Mouse (Mus musculus) intestine, postnatal 0 days (tissue): ENCODE measurements around the gene Homez. TPM values are rescaled to one million over a fixed set of nuclear protein-coding genes. Genes with fewer than 3 reads are reported as not detected.

Source experiments
- ATAC-seq: fragments of 200-750 bp; cut with Nextera tagmentation; 2 replicates; pipeline ENCODE4 v1.8.0; 2017; ENCODE audit warnings: mild to moderate bottlenecking, moderate TSS enrichment, moderate library complexity
- H3K27ac ChIP-seq: fragments of 300-500 bp; sonication (generic); 2 replicates; pipeline ENCODE4 v1.5.1; 2014; ENCODE audit warnings: mild to moderate bottlenecking, low read depth, low read length, moderate library complexity
- H3K27me3 ChIP-seq: fragments of 300-500 bp; sonication (generic); replicated peaks from 2 replicates; pipeline ENCODE4 v1.6.1; 2014; ENCODE audit warnings: low read length, mixed read lengths; ENCODE audit not compliant: control insufficient read depth, insufficient read depth
- H3K36me3 ChIP-seq: fragments of 300-500 bp; sonication (generic); 2 replicates; pipeline ENCODE4 v1.6.1; 2014; ENCODE audit warnings: mild to moderate bottlenecking, moderate library complexity; ENCODE audit not compliant: control insufficient read depth, insufficient read depth
- H3K4me1 ChIP-seq: fragments of 300-500 bp; sonication (generic); replicated peaks from 2 replicates; pipeline ENCODE4 v1.6.1; 2014; ENCODE audit warnings: antibody characterized with exemption, low read length, mixed read lengths; ENCODE audit not compliant: control insufficient read depth, insufficient read depth
- H3K4me2 ChIP-seq: fragments of 300-500 bp; sonication (generic); replicated peaks from 2 replicates; pipeline ENCODE4 v1.6.1; 2014; ENCODE audit warnings: low read depth, mild to moderate bottlenecking, moderate library complexity
- H3K4me3 ChIP-seq: fragments of 300-500 bp; sonication (generic); 2 replicates; pipeline ENCODE4 v1.5.1; 2014; ENCODE audit warnings: low read depth, low read length
- H3K9ac ChIP-seq: fragments of 300-500 bp; sonication (generic); 2 replicates; pipeline ENCODE4 v1.6.1; 2014; ENCODE audit warnings: mild to moderate bottlenecking, low read depth, low read length
- H3K9me3 ChIP-seq: fragments of 300-500 bp; sonication (generic); 2 replicates; pipeline ENCODE4 v1.6.1; 2016; ENCODE audit warnings: mixed run types; ENCODE audit not compliant: control insufficient read depth
- CTCF ChIP-seq: sonication (generic); IDR thresholded peaks from 2 replicates; pipeline ENCODE4 v1.5.1; 2016; ENCODE audit warnings: low read depth, mild to moderate bottlenecking, control low read depth, antibody characterized with exemption, moderate library complexity
- WGBS: fragments of 180-500 bp; shearing (Covaris S2); extraction: QIAGEN DNeasy Blood & Tissue Kit; methylation state at CpG from one replicate; pipeline ENCODE4 v1.1.7; 2014; 5-methylcytosine and 5-hydroxymethylcytosine counted together
- polyA plus RNA-seq: library from polyadenylated mRNA; unstranded; fragments of >200 nt; fragmentation: Nextera tagmentation; extraction: Ambion mirVana; gene quantifications from 2 replicates; pipeline ENCODE4 v1.2.1, GENCODE M21; 2015

Homez gene
- 6.0 and 7.3 TPM in 2 replicates for polyA plus RNA-seq

GRCm38 (mm10) chr14:54870861-54871260, at the start of gene Homez:
Homez (minus strand) TSS chr14:54870961.
- no peak within 1 kb of the TSS for H3K4me2 ChIP-seq
- no peaks in the 10 kb centered on the region for H3K27me3 ChIP-seq
- ATAC-seq = no peak
- no peak within 1 kb of the TSS for H3K4me3 ChIP-seq
- H3K4me1 ChIP-seq = 0 out of 2 replicates have a peak, but pooled peaks cover 4% of the 10 kb centered on the region
- no peaks in the 10 kb centered on the region for H3K36me3 ChIP-seq
- no peak within 1 kb of the TSS for H3K9ac ChIP-seq
- no peak within 1 kb of the TSS for H3K27ac ChIP-seq
- WGBS = 82% methylated on average over 5 of the region's 5 CpGs
- TF ChIP-seq CTCF = no peak
- no peaks in the 10 kb centered on the region for H3K9me3 ChIP-seq

GRCm38 (mm10) chr14:54920076-54920685, 49.4 kb upstream of the Homez start:
- no peaks in the 10 kb centered on the region for H3K9me3 ChIP-seq
- no peak overlapping the region for H3K9ac ChIP-seq
- no peak for TF ChIP-seq CTCF
- no peaks in the 10 kb centered on the region for H3K27me3 ChIP-seq
- H3K4me1 ChIP-seq = no peaks in the 10 kb centered on the region
- no peak overlapping the region for H3K4me2 ChIP-seq
- no peak overlapping the region for H3K27ac ChIP-seq
- ATAC-seq = no peak
- H3K4me3 ChIP-seq = no peak overlapping the region
- WGBS = 88% methylated on average over 16 of the region's 16 CpGs
- H3K36me3 ChIP-seq = peaks cover 16% of the 10 kb centered on the region; the same call in 1 of the 2 replicates

- WGBS = 17% methylated on average over 10 of the region's 10 CpGs
- H3K4me3 ChIP-seq = peak overlapping the region; percentile 75
- no peak overlapping the region for H3K27ac ChIP-seq
- H3K4me1 ChIP-seq = no peaks in the 10 kb centered on the region
- H3K4me2 ChIP-seq = peak overlapping the region; percentile 98
- ATAC-seq = no peak
- no peak for TF ChIP-seq CTCF
- H3K36me3 ChIP-seq = no peaks in the 10 kb centered on the region
- H3K9ac ChIP-seq = peak overlapping the region; percentile 66
- no peaks in the 10 kb centered on the region for H3K9me3 ChIP-seq
- no peaks in the 10 kb centered on the region; the same call in 1 of the 2 replicates for H3K27me3 ChIP-seq
Observed at GRCm38 (mm10) chr14:54913343-54913742, 42.6 kb upstream of the Homez start.

DNA sequence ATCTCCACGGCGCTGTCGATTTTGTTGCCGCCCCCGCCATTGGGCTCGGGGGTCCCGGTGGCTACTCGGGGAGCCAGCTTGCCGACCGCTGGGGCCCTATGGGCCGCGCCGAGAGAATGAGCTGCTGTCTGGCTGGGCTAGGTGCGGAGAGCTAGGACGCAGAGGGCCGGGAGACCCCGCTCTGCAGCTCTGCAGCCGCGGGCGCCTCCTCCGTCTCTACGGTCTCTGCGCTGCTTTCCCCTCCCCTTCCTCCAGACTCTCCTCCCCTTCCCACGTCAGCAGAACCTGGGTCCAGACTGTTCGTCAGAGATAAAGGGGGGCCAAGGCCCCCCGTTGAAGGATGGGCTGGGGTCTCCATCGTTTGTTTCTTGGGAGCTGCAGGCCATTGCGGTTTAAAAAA, 42.1 kb upstream of the Homez start, which contains the start of gene Slc22a17:
Slc22a17 (minus strand) TSS at position 247 of the 400 bp plus-strand sequence.
- ATAC-seq = peak; percentile 59
- Histone ChIP-seq H3K27me3 (no peaks in the 10 kb centered on the region; the same call in 1 of the 2 replicates), H3K27ac (no peak within 1 kb of the TSS), H3K4me3 (peak within 1 kb of the TSS; percentile 75), H3K4me2 (peak within 1 kb of the TSS; percentile 98), H3K4me1 (no peaks in the 10 kb centered on the region), H3K9ac (peak within 1 kb of the TSS; percentile 66), H3K36me3 (no peaks in the 10 kb centered on the region), H3K9me3 (no peaks in the 10 kb centered on the region)
- under 1% methylated on average over 26 of the region's 28 CpGs for whole genome bisulfite sequencing
- 0 out of 2 replicates have a peak, but pooled peaks have one; percentile 6 for TF ChIP-seq CTCF

- no peaks in the 10 kb centered on the region; the same call in 1 of the 2 replicates for H3K27me3 ChIP-seq
- H3K4me1 ChIP-seq = no peaks in the 10 kb centered on the region
- TF ChIP-seq CTCF = no peak
- peak; percentile 53 for ATAC-seq
- peak overlapping the region; percentile 66 for H3K9ac ChIP-seq
- no peaks in the 10 kb centered on the region for H3K9me3 ChIP-seq
- H3K27ac ChIP-seq = no peak overlapping the region
- 4% methylated on average over 58 of the region's 69 CpGs for WGBS
- H3K36me3 ChIP-seq = peaks cover 2% of the 10 kb centered on the region; the same call in 1 of the 2 replicates
- H3K4me3 ChIP-seq = peak overlapping the region; percentile 75
- H3K4me2 ChIP-seq = peak overlapping the region; percentile 98
Observed at GRCm38 (mm10) chr14:54912109-54912850, 41.5 kb upstream of the Homez start.

DNA sequence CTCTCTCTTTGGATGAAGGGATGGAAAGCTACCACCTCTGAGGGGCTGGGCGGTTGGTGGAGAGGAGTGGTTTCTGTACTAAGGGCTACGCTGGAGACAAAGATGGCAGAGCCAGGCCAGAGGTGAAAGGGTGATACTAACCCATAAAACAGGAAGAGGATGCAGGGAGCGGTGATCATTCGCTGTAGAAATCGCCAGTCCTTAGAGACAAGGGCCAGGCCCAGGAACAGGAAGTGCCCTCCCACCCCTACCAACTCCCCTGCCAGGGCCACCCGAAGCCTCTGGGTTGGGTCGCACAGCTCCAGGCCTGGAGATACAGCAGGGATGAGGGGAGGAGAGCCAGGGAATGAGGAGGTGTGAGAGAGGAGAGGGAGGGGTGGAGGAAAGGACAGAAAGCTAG, 37.9 kb upstream of the Homez start:
- Histone ChIP-seq H3K4me1 (no peaks in the 10 kb centered on the region), H3K4me3 (no peak overlapping the region), H3K27ac (no peak overlapping the region), H3K9me3 (no peaks in the 10 kb centered on the region), H3K27me3 (no peaks in the 10 kb centered on the region; the same call in 1 of the 2 replicates), H3K9ac (no peak overlapping the region), H3K4me2 (no peak overlapping the region), H3K36me3 (peaks cover 8% of the 10 kb centered on the region; the same call in 1 of the 2 replicates)
- 79% methylated on average over 7 of the region's 7 CpGs for WGBS
- ATAC-seq = no peak
- TF ChIP-seq CTCF = no peak
